Mouse (Mus musculus) cerebellum, adult 2 months (tissue): ENCODE data around the gene Zfp287.

Experiments
- CTCF ChIP-seq: fragments of 200-500 bp; IDR thresholded peaks from 2 replicates; pipeline ENCODE4 v1.5.1; 2011; ENCODE audit warnings: low read depth, mild to moderate bottlenecking, control low read depth, low read length, moderate library complexity, borderline replicate concordance; ENCODE audit not compliant: insufficient read depth
- POLR2A ChIP-seq: fragments of 200-500 bp; IDR thresholded peaks from 2 replicates; pipeline ENCODE4 v1.6.1; 2011; ENCODE audit warnings: low read length, control low read depth, borderline replicate concordance; ENCODE audit not compliant: insufficient read depth

- TF ChIP-seq CTCF = no peak
- no peak for TF ChIP-seq POLR2A
Observed at GRCm38 (mm10) chr11:62678778-62679354, 52.8 kb downstream of the Zfp287 start.
